Mouse (Mus musculus): ENCODE results near the gene Tmem183a.

GRCm38 (mm10) chr1:134307409-134307808 lies 54.4 kb downstream of the Tmem183a start:
- TF ChIP-seq ETS1 (conservative IDR thresholded peaks at IDR 0.05; ENCODE audit: low read depth, low read length) (no peak), CTCF (conservative IDR thresholded peaks at IDR 0.05 in 1 of 2, IDR thresholded peaks at IDR 0.05 in 1 of 2; ENCODE audit: low read depth in 2 of 2, low read length in 2 of 2) (no peak), HCFC1 (IDR thresholded peaks at IDR 0.05; ENCODE audit: low read depth, low read length) (no peak), MXI1 (IDR thresholded peaks at IDR 0.05; ENCODE audit: low read depth, low read length) (no peak), POLR2A (IDR thresholded peaks at IDR 0.05; ENCODE audit: low read depth, low read length) (no peak), E2F4 (IDR thresholded peaks at IDR 0.05; ENCODE audit: insufficient replicate concordance, low read depth, low read length) (no peak), MEF2A (IDR thresholded peaks at IDR 0.05; ENCODE audit: borderline replicate concordance, low read depth, low read length) (no peak), MAFK (IDR thresholded peaks at IDR 0.05; ENCODE audit: insufficient replicate concordance, low read length) (no peak)

All from CH12.LX (cell line).